ENCODE assay signal across 28 mouse cellular contexts in the genomic region with DNA sequence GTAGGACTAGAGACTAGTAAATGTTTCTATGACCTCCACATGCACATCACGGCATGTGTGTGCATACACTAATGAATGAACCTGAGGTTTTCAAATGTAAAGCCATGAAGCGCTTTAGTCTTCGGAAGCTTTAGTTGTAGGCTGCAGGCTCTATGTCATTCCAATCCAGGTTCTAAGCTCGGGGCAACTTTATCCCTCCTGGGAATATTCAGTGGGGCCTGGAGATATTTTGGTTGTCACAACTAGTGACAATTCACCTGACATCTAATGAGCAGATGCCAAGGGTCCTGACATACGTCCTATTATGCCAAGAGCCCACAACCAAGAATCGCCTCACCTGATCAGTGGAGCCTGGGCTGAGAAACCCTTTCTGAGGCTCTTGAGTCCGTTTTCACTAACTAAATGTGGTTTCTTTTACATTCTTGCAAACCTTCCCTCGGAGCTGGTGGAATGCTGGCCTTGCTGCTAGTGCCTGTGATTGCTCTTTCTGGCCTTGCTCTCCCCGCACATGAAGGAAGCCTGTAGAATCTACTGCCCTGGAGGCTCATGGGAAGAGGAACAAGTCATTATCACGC.
"Had no signal": no experiment of that assay in that cellular context is flagged by ENCODE, and none has a peak within 500 bp of the region (broad histone marks: within the 10 kb centered on the region; RNA-seq: fewer than 3 reads in every experiment).

No protein-coding gene starts in this region.

- H3K4me1 ChIP-seq: limb, embryonic 10.5 days; limb, embryonic 12.5 days; limb, embryonic 13.5 days; limb, embryonic 15.5 days; liver, embryonic 12.5 days; liver, embryonic 13.5 days; liver, embryonic 15.5 days; lung, embryonic 15.5 days; megakaryocyte, embryonic 14.5 days; midbrain, embryonic 10.5 days; midbrain, embryonic 12.5 days; midbrain, embryonic 13.5 days; midbrain, embryonic 15.5 days; neural tube, embryonic 12.5 days had no signal

- H3K9me3 ChIP-seq: limb, embryonic 10.5 days; limb, embryonic 12.5 days; limb, embryonic 13.5 days; limb, embryonic 15.5 days; liver, embryonic 12.5 days; liver, embryonic 13.5 days; liver, embryonic 15.5 days; lung, embryonic 15.5 days; midbrain, embryonic 10.5 days; midbrain, embryonic 12.5 days; midbrain, embryonic 13.5 days; midbrain, embryonic 15.5 days; neural tube, embryonic 12.5 days had no signal

- DNase-seq: left cerebral cortex, postnatal 4 days; liver; liver, embryonic 13.5 days; liver, postnatal 0 days; lung, adult 18-20 months; lung, adult 2 months; lung, embryonic 14.5 days; lung, postnatal 10 days; lung, postnatal 14 days; lung, postnatal 36 days; lung, postnatal 4 days; midbrain, embryonic 14.5 days had no signal

- H3K36me3 ChIP-seq: limb, embryonic 10.5 days; limb, embryonic 12.5 days; liver, embryonic 12.5 days; liver, embryonic 13.5 days; liver, embryonic 15.5 days; lung, embryonic 15.5 days; midbrain, embryonic 10.5 days; midbrain, embryonic 12.5 days; midbrain, embryonic 13.5 days; midbrain, embryonic 15.5 days; neural tube, embryonic 12.5 days had no signal

- H3K27ac ChIP-seq: limb, embryonic 10.5 days; limb, embryonic 12.5 days; limb, embryonic 13.5 days; limb, embryonic 15.5 days; liver, embryonic 12.5 days; liver, embryonic 13.5 days; liver, embryonic 14.5 days; liver, embryonic 15.5 days; lung, embryonic 15.5 days; macrophage; midbrain, embryonic 10.5 days; midbrain, embryonic 12.5 days; midbrain, embryonic 13.5 days; midbrain, embryonic 15.5 days; neural tube, embryonic 12.5 days had no signal

- H3K27me3 ChIP-seq: limb, embryonic 12.5 days; limb, embryonic 13.5 days; limb, embryonic 15.5 days; liver, embryonic 12.5 days; liver, embryonic 13.5 days; liver, embryonic 15.5 days; lung, embryonic 15.5 days; megakaryocyte, embryonic 14.5 days; midbrain, embryonic 12.5 days; midbrain, embryonic 13.5 days; midbrain, embryonic 15.5 days; neural tube, embryonic 12.5 days had no signal

- H3K4me3 ChIP-seq: limb, embryonic 10.5 days; limb, embryonic 12.5 days; limb, embryonic 13.5 days; limb, embryonic 15.5 days; liver, embryonic 12.5 days; liver, embryonic 13.5 days; liver, embryonic 15.5 days; lung, embryonic 15.5 days; megakaryocyte, embryonic 14.5 days; midbrain, embryonic 10.5 days; midbrain, embryonic 12.5 days; midbrain, embryonic 13.5 days; midbrain, embryonic 15.5 days; myocyte; neural tube, embryonic 12.5 days had no signal

- H3K9ac ChIP-seq: limb, embryonic 12.5 days; limb, embryonic 13.5 days; limb, embryonic 15.5 days; liver, embryonic 12.5 days; liver, embryonic 13.5 days; liver, embryonic 14.5 days; liver, embryonic 15.5 days; liver, postnatal 0 days; lung, embryonic 14.5 days; lung, embryonic 15.5 days; midbrain, embryonic 12.5 days; midbrain, embryonic 13.5 days; midbrain, embryonic 15.5 days; neural tube, embryonic 12.5 days had no signal
